Mouse (Mus musculus) neural tube, embryonic 13.5 days (tissue): ENCODE measurements around the gene Pnpla5. TPM values are rescaled to one million over a fixed set of nuclear protein-coding genes. Genes with fewer than 3 reads are reported as not detected.
"Not testable (repeated sequence)": the region's sequence is repeated elsewhere in the genome, so short reads cannot be mapped to it uniquely, and the experiment has no call there.

ENCODE experiments used
- ATAC-seq: fragments of 200-750 bp; cut with Nextera tagmentation; 2 replicates; pipeline ENCODE4 v1.8.0; 2017; ENCODE audit warnings: low read depth, mild to moderate bottlenecking, moderate TSS enrichment, moderate library complexity
- H3K27ac ChIP-seq: fragments of 300-500 bp; sonication (generic); replicated peaks from 2 replicates; pipeline ENCODE4 v1.5.1; 2015; ENCODE audit warnings: moderate library complexity, mild to moderate bottlenecking, inconsistent platforms
- H3K27me3 ChIP-seq: fragments of 300-500 bp; sonication (generic); 2 replicates; pipeline ENCODE4 v1.6.1; 2015; ENCODE audit warnings: mild to moderate bottlenecking, inconsistent platforms
- H3K36me3 ChIP-seq: fragments of 300-500 bp; sonication (generic); 2 replicates; pipeline ENCODE4 v1.6.1; 2015; ENCODE audit warnings: mild to moderate bottlenecking, inconsistent platforms
- H3K4me1 ChIP-seq: fragments of 300-500 bp; sonication (generic); replicated peaks from 2 replicates; pipeline ENCODE4 v1.6.1; 2015; ENCODE audit warnings: inconsistent platforms
- H3K4me2 ChIP-seq: fragments of 300-500 bp; sonication (generic); 2 replicates; pipeline ENCODE4 v1.6.1; 2015; ENCODE audit warnings: inconsistent platforms, mild to moderate bottlenecking, moderate library complexity
- H3K4me3 ChIP-seq: fragments of 300-500 bp; sonication (generic); 2 replicates; pipeline ENCODE4 v1.5.1; 2015; ENCODE audit warnings: mild to moderate bottlenecking, inconsistent platforms
- H3K9ac ChIP-seq: fragments of 300-500 bp; sonication (generic); 2 replicates; pipeline ENCODE4 v1.6.1; 2015; ENCODE audit warnings: moderate library complexity, mild to moderate bottlenecking, inconsistent platforms
- H3K9me3 ChIP-seq: fragments of 300-500 bp; sonication (generic); 2 replicates; pipeline ENCODE4 v1.6.1; 2016; ENCODE audit warnings: inconsistent platforms
- WGBS: fragments of 180-500 bp; shearing (Covaris S2); methylation state at CpG from one replicate; pipeline ENCODE4 v1.1.7; 2015; 5-methylcytosine and 5-hydroxymethylcytosine counted together
- polyA plus RNA-seq: library from polyadenylated mRNA; unstranded; fragments of >200 nt; fragmentation: Nextera tagmentation; extraction: Ambion mirVana; gene quantifications from 2 replicates; pipeline ENCODE4 v1.2.1, GENCODE M21; 2015

The Pnpla5 gene
- polyA plus RNA-seq = not detected in 2 replicates

GRCm38 (mm10) chr15:84123075-84123474 is at the start of gene Pnpla5:
Gene Pnpla5 (minus strand): TSS chr15:84123175.
- Histone ChIP-seq H3K9ac (no peak within 1 kb of the TSS), H3K4me2 (no peak within 1 kb of the TSS), H3K36me3 (no peaks in the 10 kb centered on the region), H3K27me3 (no peaks in the 10 kb centered on the region), H3K9me3 (no peaks in the 10 kb centered on the region), H3K4me3 (no peak within 1 kb of the TSS), H3K4me1 (no peaks in the 10 kb centered on the region), H3K27ac (no peak within 1 kb of the TSS)
- 79% methylated on average over 8 of the region's 8 CpGs for WGBS
- ATAC-seq = no peak

GRCm38 (mm10) chr15:84171166-84171565 is 48.2 kb upstream of the Pnpla5 start:
- no peak overlapping the region for H3K4me2 ChIP-seq
- WGBS = 83% methylated on average over 7 of the region's 7 CpGs
- no peak for ATAC-seq

GRCm38 (mm10) chr15:84169511-84169910 is 46.5 kb upstream of the Pnpla5 start:
- peaks cover 26% of the 10 kb centered on the region for H3K4me1 ChIP-seq
- H3K9me3 ChIP-seq = no peaks in the 10 kb centered on the region
- ATAC-seq = no peak
- H3K4me2 ChIP-seq = 0 out of 2 replicates have a peak overlapping the region, but pooled peaks have one; percentile 96
- H3K27ac ChIP-seq = no peak overlapping the region
- H3K4me3 ChIP-seq = no peak overlapping the region
- H3K9ac ChIP-seq = no peak overlapping the region
- no peaks in the 10 kb centered on the region for H3K36me3 ChIP-seq
- 60% methylated on average over 1 of the region's 1 CpGs for WGBS
- H3K27me3 ChIP-seq = peaks cover 4% of the 10 kb centered on the region; the same call in 1 of the 2 replicates

More at GRCm38 (mm10) chr15:84171166-84171565, 48.2 kb upstream of the Pnpla5 start:
- H3K27ac ChIP-seq = no peak overlapping the region
- H3K4me3 ChIP-seq = no peak overlapping the region
- H3K27me3 ChIP-seq = peaks cover 4% of the 10 kb centered on the region; the same call in 1 of the 2 replicates
- H3K9ac ChIP-seq = no peak overlapping the region
- peaks cover 26% of the 10 kb centered on the region for H3K4me1 ChIP-seq
- no peaks in the 10 kb centered on the region for H3K9me3 ChIP-seq
- H3K36me3 ChIP-seq = no peaks in the 10 kb centered on the region

- Histone ChIP-seq H3K27me3 (peaks cover 4% of the 10 kb centered on the region; the same call in 1 of the 2 replicates), H3K9ac (peak overlapping the region; percentile 80), H3K4me3 (peak overlapping the region; percentile 60), H3K27ac (peak overlapping the region; percentile 84), H3K9me3 (no peaks in the 10 kb centered on the region), H3K4me2 (peak overlapping the region; percentile 96), H3K36me3 (no peaks in the 10 kb centered on the region), H3K4me1 (peaks cover 26% of the 10 kb centered on the region)
- 2% methylated on average over 28 of the region's 28 CpGs for WGBS
- ATAC-seq = peak; percentile 55
Measured at GRCm38 (mm10) chr15:84168170-84169161, 45.5 kb upstream of the Pnpla5 start.

- peak; percentile 97 for ATAC-seq
- Histone ChIP-seq H3K4me3 (peak within 1 kb of the TSS; percentile 60), H3K4me1 (peaks cover 26% of the 10 kb centered on the region), H3K27me3 (peaks cover 4% of the 10 kb centered on the region; the same call in 1 of the 2 replicates), H3K36me3 (no peaks in the 10 kb centered on the region), H3K9me3 (no peaks in the 10 kb centered on the region), H3K9ac (peak within 1 kb of the TSS; percentile 80), H3K27ac (peak within 1 kb of the TSS; percentile 84), H3K4me2 (peak within 1 kb of the TSS; percentile 96)
- under 1% methylated on average over 28 of the region's 28 CpGs for WGBS
Measured at GRCm38 (mm10) chr15:84167600-84167999, 44.6 kb upstream of the Pnpla5 start, which contains the start of gene Pnpla3. Gene Pnpla3 (plus strand): TSS chr15:84167837.

- Histone ChIP-seq H3K4me1 (peaks cover 26% of the 10 kb centered on the region), H3K27ac (peak overlapping the region; percentile 84), H3K9me3 (no peaks in the 10 kb centered on the region), H3K4me2 (peak overlapping the region; percentile 96), H3K36me3 (no peaks in the 10 kb centered on the region), H3K4me3 (no peak overlapping the region), H3K27me3 (peaks cover 4% of the 10 kb centered on the region; the same call in 1 of the 2 replicates), H3K9ac (peak overlapping the region; percentile 80)
- 72% methylated on average over 6 of the region's 6 CpGs for WGBS
- ATAC-seq = no peak
Measured at GRCm38 (mm10) chr15:84166818-84167217, 43.8 kb upstream of the Pnpla5 start.

GRCm38 (mm10) chr15:84161871-84162270 is 38.9 kb upstream of the Pnpla5 start:
- H3K27me3 ChIP-seq = no peaks in the 10 kb centered on the region
- ATAC-seq = no peak
- WGBS = 90% methylated on average over 6 of the region's 6 CpGs
- H3K4me1 ChIP-seq = peaks cover 1% of the 10 kb centered on the region
- no peaks in the 10 kb centered on the region for H3K36me3 ChIP-seq
- no peak overlapping the region for H3K4me2 ChIP-seq
- H3K4me3 ChIP-seq = no peak overlapping the region
- no peaks in the 10 kb centered on the region for H3K9me3 ChIP-seq
- no peak overlapping the region for H3K27ac ChIP-seq
- H3K9ac ChIP-seq = no peak overlapping the region

GRCm38 (mm10) chr15:84157530-84157929 is 34.6 kb upstream of the Pnpla5 start:
- H3K4me2 ChIP-seq, H3K27ac ChIP-seq, H3K9ac ChIP-seq, H3K4me1 ChIP-seq, H3K36me3 ChIP-seq, H3K9me3 ChIP-seq, H3K27me3 ChIP-seq, H3K4me3 ChIP-seq, ATAC-seq: not testable (repeated sequence)
- WGBS = 77% methylated on average over 6 of the region's 6 CpGs

- no peak for ATAC-seq
- Histone ChIP-seq H3K9me3 (no peaks in the 10 kb centered on the region), H3K4me3 (no peak overlapping the region), H3K27ac (no peak overlapping the region), H3K9ac (no peak overlapping the region), H3K4me1 (no peaks in the 10 kb centered on the region), H3K4me2 (no peak overlapping the region), H3K27me3 (no peaks in the 10 kb centered on the region), H3K36me3 (no peaks in the 10 kb centered on the region)
- 90% methylated on average over 2 of the region's 2 CpGs for WGBS
Measured at GRCm38 (mm10) chr15:84156158-84156557, 33.2 kb upstream of the Pnpla5 start.

- no peak overlapping the region for H3K9ac ChIP-seq
- H3K4me1 ChIP-seq = peaks cover 8% of the 10 kb centered on the region; the same call in 1 of the 2 replicates
- H3K9me3 ChIP-seq = no peaks in the 10 kb centered on the region
- no peak for ATAC-seq
- no peaks in the 10 kb centered on the region for H3K36me3 ChIP-seq
- no peak overlapping the region; the same call in 1 of the 2 replicates for H3K27ac ChIP-seq
- H3K4me3 ChIP-seq = no peak overlapping the region
- no peak overlapping the region for H3K4me2 ChIP-seq
- H3K27me3 ChIP-seq = no peaks in the 10 kb centered on the region
- 82% methylated on average over 5 of the region's 5 CpGs for WGBS
Measured at GRCm38 (mm10) chr15:84140929-84141328, 18.0 kb upstream of the Pnpla5 start.

- no peak overlapping the region for H3K4me2 ChIP-seq
- H3K27ac ChIP-seq = no peak overlapping the region
- no peaks in the 10 kb centered on the region for H3K9me3 ChIP-seq
- ATAC-seq = no peak
- H3K27me3 ChIP-seq = no peaks in the 10 kb centered on the region
- WGBS = 51% methylated on average over 3 of the region's 3 CpGs
- no peak overlapping the region for H3K4me3 ChIP-seq
- H3K9ac ChIP-seq = no peak overlapping the region
- H3K4me1 ChIP-seq = peaks cover 8% of the 10 kb centered on the region; the same call in 1 of the 2 replicates
- no peaks in the 10 kb centered on the region for H3K36me3 ChIP-seq
Measured at GRCm38 (mm10) chr15:84140109-84140508, 17.1 kb upstream of the Pnpla5 start.

- Histone ChIP-seq H3K27ac (no peak overlapping the region), H3K9me3 (no peaks in the 10 kb centered on the region), H3K27me3 (no peaks in the 10 kb centered on the region), H3K4me3 (no peak overlapping the region), H3K4me2 (no peak overlapping the region), H3K4me1 (peaks cover 8% of the 10 kb centered on the region; the same call in 1 of the 2 replicates), H3K36me3 (no peaks in the 10 kb centered on the region), H3K9ac (no peak overlapping the region)
- ATAC-seq = no peak
- 86% methylated on average over 5 of the region's 5 CpGs for WGBS
Measured at GRCm38 (mm10) chr15:84139592-84140005, 16.6 kb upstream of the Pnpla5 start.
